Mouse (Mus musculus) small intestine, adult 2 months (tissue): ENCODE results near the gene Tbl2.

Experiments
- CTCF ChIP-seq: fragments of 200-500 bp; IDR thresholded peaks from 2 replicates; pipeline ENCODE4 v1.5.1; 2012; ENCODE audit warnings: low read depth, mild to moderate bottlenecking, control low read depth, inconsistent platforms, low read length, moderate library complexity, mixed read lengths; ENCODE audit not compliant: insufficient replicate concordance, insufficient read length; ENCODE audit errors: extremely low read depth
- POLR2A ChIP-seq: fragments of 200-500 bp; IDR thresholded peaks from 2 replicates; pipeline ENCODE4 v1.6.1; 2012; ENCODE audit warnings: low read depth, mild to moderate bottlenecking, control low read depth, inconsistent platforms, low read length, moderate library complexity

GRCm38 (mm10) chr5:135120753-135121152, 28.7 kb upstream of the Tbl2 start:
- TF ChIP-seq POLR2A (no peak), CTCF (no peak)
